Mouse (Mus musculus) CH12.LX (cell line): ENCODE measurements around the gene Psma6. TPM values are rescaled to one million over a fixed set of nuclear protein-coding genes. Genes with fewer than 3 reads are reported as not detected.

Experiments used
- DNase-seq: peaks from one replicate; pipeline ENCODE4 v3.0.0-alpha.2; 2013; ENCODE audit errors: extremely low read depth
- H3K27ac ChIP-seq: 2 replicates; pipeline ENCODE4 v1.5.1; 2012; ENCODE audit warnings: low read depth, mild to moderate bottlenecking, control low read depth, moderate library complexity; ENCODE audit not compliant: insufficient read depth
- H3K27me3 ChIP-seq: replicated peaks from 2 replicates; pipeline ENCODE3; 2012; ENCODE audit warnings: inconsistent platforms
- H3K36me3 ChIP-seq, 2 experiments: replicated peaks in 1 of 2; 2 replicates each; pipeline versions ENCODE3 to v1.6.1; 2012; ENCODE audit warnings: inconsistent platforms in 1 of 2, low read length in 1 of 2, mild to moderate bottlenecking in 1 of 2, mixed read lengths in 1 of 2, moderate library complexity in 1 of 2; ENCODE audit not compliant: control insufficient read depth in 1 of 2, insufficient read depth in 1 of 2
- H3K4me1 ChIP-seq, 2 experiments: 2 replicates each; pipeline ENCODE4 v1.6.1; 2012; ENCODE audit warnings: inconsistent platforms in 1 of 2, moderate library complexity in 1 of 2; ENCODE audit not compliant: insufficient read depth in 2 of 2, control insufficient read depth in 1 of 2
- H3K4me2 ChIP-seq: 2 replicates; pipeline ENCODE4 v1.6.1; 2012; ENCODE audit warnings: low read depth, mild to moderate bottlenecking, control low read depth; ENCODE audit not compliant: poor library complexity, insufficient read depth, severe bottlenecking
- H3K4me3 ChIP-seq, 3 experiments: fragments of 150-350 bp in 1 of 3; sonication (generic) in 1 of 3; replicated peaks in 1 of 3; 2 replicates each; pipeline versions ENCODE3 to v1.5.1; 2011 to 2012; ENCODE audit warnings: low read depth in 2 of 3, low read length in 2 of 3, mild to moderate bottlenecking in 2 of 3, moderate library complexity in 2 of 3, control low read depth in 1 of 3, improper control_type of control experiment in 1 of 3, inconsistent platforms in 1 of 3, mixed read lengths in 1 of 3; ENCODE audit not compliant: poor library complexity in 1 of 3
- H3K79me2 ChIP-seq: replicated peaks from 2 replicates; pipeline ENCODE4 v1.6.1; 2012; ENCODE audit warnings: mild to moderate bottlenecking, moderate library complexity; ENCODE audit not compliant: control insufficient read depth, poor library complexity, insufficient read depth, severe bottlenecking; ENCODE audit errors: extremely low read depth
- H3K9ac ChIP-seq: 2 replicates; pipeline ENCODE4 v1.6.1; 2012; ENCODE audit warnings: low read depth, mild to moderate bottlenecking, control low read depth, moderate library complexity; ENCODE audit not compliant: insufficient read depth
- H3K9me3 ChIP-seq: replicated peaks from 2 replicates; pipeline ENCODE3; 2012; ENCODE audit warnings: low read length, inconsistent platforms, mixed read lengths
- BHLHE40 ChIP-seq: IDR thresholded peaks from 2 replicates; pipeline ENCODE4 v1.6.1; 2011; ENCODE audit warnings: mild to moderate bottlenecking, low read depth, low read length, improper control_type of control experiment
- CHD2 ChIP-seq: IDR thresholded peaks from 2 replicates; pipeline ENCODE4 v1.6.1; 2011; ENCODE audit warnings: low read length, improper control_type of control experiment
- CTCF ChIP-seq, 2 experiments: IDR thresholded peaks in 1 of 2; conservative IDR thresholded peaks in 1 of 2; 2 replicates each; pipeline ENCODE4 v1.5.1; 2011 to 2012; ENCODE audit warnings: low read depth in 2 of 2, low read length in 2 of 2, improper control_type of control experiment in 1 of 2, inconsistent platforms in 1 of 2, mild to moderate bottlenecking in 1 of 2, moderate library complexity in 1 of 2
- E2F4 ChIP-seq: IDR thresholded peaks from 2 replicates; pipeline ENCODE4 v1.6.1; 2011; ENCODE audit warnings: low read depth, low read length, improper control_type of control experiment; ENCODE audit not compliant: insufficient replicate concordance
- ELF1 ChIP-seq: IDR thresholded peaks from 2 replicates; pipeline ENCODE4 v1.6.1; 2014; ENCODE audit warnings: low read depth, mild to moderate bottlenecking, inconsistent platforms, low read length, improper control_type of control experiment
- GABPA ChIP-seq: IDR thresholded peaks from 2 replicates; pipeline ENCODE4 v1.6.1; 2012; ENCODE audit warnings: low read depth, low read length, improper control_type of control experiment, inconsistent platforms; ENCODE audit not compliant: insufficient replicate concordance
- HCFC1 ChIP-seq: IDR thresholded peaks from 2 replicates; pipeline ENCODE4 v1.6.1; 2012; ENCODE audit warnings: low read depth, mild to moderate bottlenecking, inconsistent platforms, low read length, improper control_type of control experiment
- JUN ChIP-seq: IDR thresholded peaks from 2 replicates; pipeline ENCODE4 v1.6.1; 2011; ENCODE audit warnings: low read depth, mild to moderate bottlenecking, low read length, improper control_type of control experiment, moderate library complexity; ENCODE audit not compliant: insufficient read depth
- KAT2A ChIP-seq: IDR thresholded peaks from 2 replicates; pipeline ENCODE4 v1.6.1; 2012; ENCODE audit warnings: low read length, improper control_type of control experiment, inconsistent platforms; ENCODE audit not compliant: insufficient replicate concordance
- MEF2A ChIP-seq: IDR thresholded peaks from 2 replicates; pipeline ENCODE4 v1.6.1; 2014; ENCODE audit warnings: low read depth, mild to moderate bottlenecking, inconsistent platforms, low read length, improper control_type of control experiment, borderline replicate concordance
- MYC ChIP-seq: IDR thresholded peaks from 2 replicates; pipeline ENCODE4 v1.6.1; 2011; ENCODE audit warnings: low read depth, mild to moderate bottlenecking, improper control_type of control experiment, low read length
- POLR2A ChIP-seq: IDR thresholded peaks from 2 replicates; pipeline ENCODE4 v1.6.1; 2011; ENCODE audit warnings: low read depth, mild to moderate bottlenecking, improper control_type of control experiment, low read length
- POLR2AphosphoS2 ChIP-seq: IDR thresholded peaks from 2 replicates; pipeline ENCODE4 v1.6.1; 2011; ENCODE audit warnings: low read depth, low read length, improper control_type of control experiment
- RAD21 ChIP-seq: IDR thresholded peaks from 2 replicates; pipeline ENCODE4 v1.6.1; 2011; ENCODE audit warnings: low read depth, mild to moderate bottlenecking, low read length, improper control_type of control experiment, moderate library complexity
- SMC3 ChIP-seq: IDR thresholded peaks from 2 replicates; pipeline ENCODE4 v1.6.1; 2011; ENCODE audit warnings: low read depth, low read length, improper control_type of control experiment
- TBP ChIP-seq: conservative IDR thresholded peaks from 2 replicates; pipeline ENCODE4 v1.6.1; 2011; ENCODE audit warnings: low read depth, low read length, improper control_type of control experiment
- UBTF ChIP-seq: IDR thresholded peaks from 2 replicates; pipeline ENCODE4 v1.6.1; 2012; ENCODE audit warnings: low read depth, mild to moderate bottlenecking, inconsistent platforms, low read length, improper control_type of control experiment, moderate library complexity
- USF2 ChIP-seq: conservative IDR thresholded peaks from 2 replicates; pipeline ENCODE4 v1.6.1; 2011; ENCODE audit warnings: low read depth, low read length, improper control_type of control experiment
- ZC3H11A ChIP-seq: IDR thresholded peaks from 2 replicates; pipeline ENCODE4 v1.6.1; 2012; ENCODE audit warnings: low read depth, mild to moderate bottlenecking, inconsistent platforms, low read length, improper control_type of control experiment
- ZKSCAN1 ChIP-seq: IDR thresholded peaks from 2 replicates; pipeline ENCODE4 v1.6.1; 2012; ENCODE audit warnings: low read depth, inconsistent platforms, low read length, improper control_type of control experiment, borderline replicate concordance
- ZNF384 ChIP-seq: IDR thresholded peaks from 2 replicates; pipeline ENCODE4 v1.6.1; 2012; ENCODE audit warnings: low read depth, low read length, improper control_type of control experiment, inconsistent platforms
- dilution Hi-C: fragments of 300-500 bp; cut with MboI; formaldehyde crosslinking; loops from 2 replicates; pipeline ENCODE4 v1.14.3; 2020; ENCODE audit warnings: low sequenced_read_pairs; ENCODE audit not compliant: extremely low pct_unique_long_range_greater_than_20kb, extremely low pct_ligation_motif_present
- in situ Hi-C: fragments of 300-500 bp; cut with MboI; formaldehyde crosslinking; loops from 3 replicates; pipeline ENCODE4 v1.14.3; 2019; ENCODE audit warnings: low sequenced_read_pairs, low pct_ligation_motif_present, low pct_unique_long_range_greater_than_20kb, mixed read lengths
- polyA plus RNA-seq: library from polyadenylated mRNA; unstranded; fragments of >175 nt; gene quantifications from 2 replicates; pipeline ENCODE4 v1.2.1, GENCODE M21; 2012; ENCODE audit warnings: low read depth; ENCODE audit not compliant: insufficient read length
- total RNA-seq, 2 experiments: library from RNA; depleted of rRNA; stranded (reverse); fragments of 300-350 nt in 1 of 2; fragments of >200 nt in 1 of 2; gene quantifications; 2 replicates each; pipeline ENCODE4 v1.2.3; 2012 to 2014

Gene Psma6
- total and polyA plus RNA-seq, 3 experiments: 271 to 585 (median 307) TPM

- no peak overlapping the region for H3K4me2 ChIP-seq
- H3K4me1 ChIP-seq: peaks cover 0 to 6% of the 10 kb centered on the region in 2 experiments; a peak in 2 of 4 replicates
- peaks cover 10 to 34% of the 10 kb centered on the region in 2 experiments for H3K36me3 ChIP-seq
- no peaks in the 10 kb centered on the region for H3K9me3 ChIP-seq
- H3K9ac ChIP-seq: no peak overlapping the region
- no peak overlapping the region for H3K4me3 ChIP-seq
- no peaks in the 10 kb centered on the region for H3K79me2 ChIP-seq
- TF ChIP-seq CTCF (conservative IDR thresholded peaks at IDR 0.05 in 1 of 2, IDR thresholded peaks at IDR 0.05 in 1 of 2; ENCODE audit: low read depth in 2 of 2, low read length in 2 of 2) (peak in 1 of 2 experiments; percentile 64; a peak in 2 of 4 replicates), RAD21 (peak; percentile 67), UBTF (no peak), ZC3H11A (peak; percentile 54), ZKSCAN1 (no peak), ZNF384 (0 out of 2 replicates have a peak, but pooled peaks have one; percentile 25), SMC3 (peak; percentile 75)
- no peaks in the 10 kb centered on the region for H3K27me3 ChIP-seq
- dilution Hi-C loops: no loop called here
- no peak for DNase-seq
- no peak overlapping the region for H3K27ac ChIP-seq
- in situ Hi-C loops: no loop called here
Observed at GRCm38 (mm10) chr12:55372424-55373055, 11.5 kb upstream of the Psma6 start.

GRCm38 (mm10) chr12:55376956-55377609 lies 6.9 kb upstream of the Psma6 start:
- no peak overlapping the region for H3K9ac ChIP-seq
- H3K79me2 ChIP-seq: no peaks in the 10 kb centered on the region
- peaks cover 0 to 6% of the 10 kb centered on the region in 2 experiments; a peak in 2 of 4 replicates for H3K4me1 ChIP-seq
- no peak overlapping the region for H3K4me2 ChIP-seq
- H3K4me3 ChIP-seq: no peak overlapping the region
- in situ Hi-C loops (no loop called here), dilution Hi-C loops (no loop called here)
- H3K36me3 ChIP-seq: peaks cover 21 to 46% of the 10 kb centered on the region in 2 experiments
- H3K27me3 ChIP-seq: no peaks in the 10 kb centered on the region
- no peak for DNase-seq
- no peak overlapping the region for H3K27ac ChIP-seq
- TF ChIP-seq CTCF (conservative IDR thresholded peaks at IDR 0.05 in 1 of 2, IDR thresholded peaks at IDR 0.05 in 1 of 2; ENCODE audit: low read depth in 2 of 2, low read length in 2 of 2): no peak
- no peak for TF ChIP-seq ELF1
- no peak for TF ChIP-seq MEF2A
- TF ChIP-seq BHLHE40: no peak
- no peak for TF ChIP-seq MYC
- no peak for TF ChIP-seq POLR2AphosphoS2
- TF ChIP-seq JUN: no peak
- no peak for TF ChIP-seq TBP
- TF ChIP-seq GABPA: no peak
- TF ChIP-seq HCFC1: no peak
- no peak for TF ChIP-seq CHD2
- no peak for TF ChIP-seq POLR2A
- no peak for TF ChIP-seq E2F4
- no peak for TF ChIP-seq USF2
- TF ChIP-seq KAT2A: no peak
- H3K9me3 ChIP-seq: no peaks in the 10 kb centered on the region
